Mouse (Mus musculus) spleen, adult 2 months (tissue): ENCODE measurements around the gene Fam13a.

Experiments used
- CTCF ChIP-seq: fragments of 200-500 bp; IDR thresholded peaks from 2 replicates; pipeline ENCODE4 v1.5.1; 2011; ENCODE audit warnings: mild to moderate bottlenecking, inconsistent platforms; ENCODE audit not compliant: insufficient read depth, insufficient read length, insufficient replicate concordance; ENCODE audit errors: extremely low read depth
- POLR2A ChIP-seq: fragments of 200-500 bp; IDR thresholded peaks from 2 replicates; pipeline ENCODE4 v1.6.1; 2011; ENCODE audit warnings: low read depth, low read length, inconsistent platforms

GRCm38 (mm10) chr6:59014760-59015159 is 9.6 kb downstream of the Fam13a start:
- TF ChIP-seq CTCF (no peak), POLR2A (no peak)
